Mouse (Mus musculus) lung, postnatal 0 days (tissue): ENCODE measurements at regions not wholly inside any gene's neighbourhood (a gene's known extent, or its start where the extent isn't known, plus 50 kb on each side); places are given as distances from the start of the nearest gene placed in this dataset.

Experiments used
- CTCF ChIP-seq: IDR thresholded peaks from 2 replicates; pipeline ENCODE4 v1.5.1; 2016; ENCODE audit warnings: antibody characterized with exemption, mild to moderate bottlenecking
- EP300 ChIP-seq: IDR thresholded peaks from 2 replicates; pipeline ENCODE4 v1.6.1; 2016; ENCODE audit warnings: antibody characterized with exemption, mild to moderate bottlenecking, control low read depth

GRCm38 (mm10) chr11:117429894-117430293 is 54.3 kb upstream of the Gm11733 start:
- TF ChIP-seq CTCF: no peak
- TF ChIP-seq EP300: no peak
